Mouse (Mus musculus): ENCODE data around the gene Ddx60.
A peak's percentile ranks its signal among the peaks of the same experiment; 100 is the strongest.

GRCm38 (mm10) chr8:62060357-62060756 lies 132.5 kb downstream of the Ddx60 start:
- TF ChIP-seq CTCF (conservative IDR thresholded peaks at IDR 0.05 in 1 of 2, IDR thresholded peaks at IDR 0.05 in 1 of 2; ENCODE audit: low read depth in 2 of 2, low read length in 2 of 2) (peak in 1 of 2 experiments; percentile 57; a peak in 2 of 4 replicates), ZMIZ1 (IDR thresholded peaks at IDR 0.05; ENCODE audit: low read depth, low read length) (no peak), TBP (conservative IDR thresholded peaks at IDR 0.05; ENCODE audit: low read depth, low read length) (no peak), POLR2A (IDR thresholded peaks at IDR 0.05; ENCODE audit: low read depth, low read length) (no peak), MAZ (IDR thresholded peaks at IDR 0.05; ENCODE audit: low read depth, low read length) (no peak), CHD2 (IDR thresholded peaks at IDR 0.05; ENCODE audit: low read length) (no peak), CHD1 (IDR thresholded peaks at IDR 0.05; ENCODE audit: low read depth, low read length) (no peak), USF2 (conservative IDR thresholded peaks at IDR 0.05; ENCODE audit: low read depth, low read length) (no peak), HCFC1 (IDR thresholded peaks at IDR 0.05; ENCODE audit: low read depth, low read length) (no peak), SMC3 (IDR thresholded peaks at IDR 0.05; ENCODE audit: low read depth, low read length) (no peak; the same call in 1 of the 2 replicates)

Measured in CH12.LX (cell line).